Mouse (Mus musculus): ENCODE measurements at regions not wholly inside any gene's neighbourhood (a gene's known extent, or its start where the extent isn't known, plus 50 kb on each side); places are given as distances from the start of the nearest gene placed in this dataset.

GRCm38 (mm10) chr4:142772751-142773455 is 439.9 kb downstream of the Prdm2 start:
- no peak for TF ChIP-seq GATA1 (IDR thresholded peaks at IDR 0.05; ENCODE audit: low read length)
- TF ChIP-seq TAL1 (IDR thresholded peaks at IDR 0.05; ENCODE audit: low read length): no peak
